Mouse (Mus musculus): ENCODE results near the gene Rxylt1. TPM values are rescaled to one million over a fixed set of nuclear protein-coding genes. Genes with fewer than 3 reads are reported as not detected.

Gene Rxylt1
- polyA plus RNA-seq (2017; shearing (Covaris generic)) = 10 to 100 TPM; 11.9 to 19.1 (median 12.2) TPM

DNA sequence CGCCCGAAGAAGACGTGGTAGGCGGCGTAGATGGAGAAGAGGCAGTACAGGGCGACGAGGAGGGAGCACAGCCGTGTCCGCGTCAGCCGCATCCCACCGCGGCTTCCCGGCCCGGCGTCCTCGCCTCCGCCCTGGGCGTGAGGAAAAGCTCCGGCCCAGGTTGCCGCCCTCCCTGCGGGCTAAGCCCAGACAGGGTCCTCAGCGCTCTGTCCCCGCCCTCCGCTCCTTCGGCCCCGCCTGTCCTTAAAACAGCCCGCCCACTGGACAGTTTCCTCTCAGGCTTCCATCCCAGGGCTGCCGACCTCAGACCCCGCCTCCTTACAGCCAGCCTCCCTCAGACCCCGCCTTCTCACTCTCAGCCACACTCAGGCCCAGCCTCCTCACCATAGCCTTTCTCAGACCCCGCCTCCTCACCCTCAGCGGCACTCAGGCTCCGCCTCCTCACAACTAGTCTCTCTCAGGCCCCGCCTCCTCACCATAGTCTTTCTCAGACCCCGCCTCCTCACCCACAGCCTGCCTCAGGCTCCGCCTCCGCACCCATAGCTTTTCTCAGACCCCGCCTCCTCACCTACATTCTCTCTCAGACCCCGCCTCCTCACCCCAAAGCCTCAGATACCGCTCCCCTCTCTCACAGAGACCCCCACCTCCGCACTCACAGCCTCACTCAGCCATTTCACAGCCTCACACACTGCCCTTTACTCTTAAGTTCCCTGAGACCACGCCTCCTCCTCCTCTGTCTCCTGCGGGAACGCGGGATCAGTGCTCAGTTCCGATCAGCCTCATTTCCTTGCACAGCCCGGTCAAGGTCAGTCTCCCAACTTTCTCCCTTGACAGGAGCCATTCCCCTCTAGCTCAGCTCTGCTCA lies at the start of gene Rxylt1:
Rxylt1 (minus strand) TSS at position 392 of the 865 bp plus-strand sequence.
- ATAC-seq = peak; percentile 92

DNA sequence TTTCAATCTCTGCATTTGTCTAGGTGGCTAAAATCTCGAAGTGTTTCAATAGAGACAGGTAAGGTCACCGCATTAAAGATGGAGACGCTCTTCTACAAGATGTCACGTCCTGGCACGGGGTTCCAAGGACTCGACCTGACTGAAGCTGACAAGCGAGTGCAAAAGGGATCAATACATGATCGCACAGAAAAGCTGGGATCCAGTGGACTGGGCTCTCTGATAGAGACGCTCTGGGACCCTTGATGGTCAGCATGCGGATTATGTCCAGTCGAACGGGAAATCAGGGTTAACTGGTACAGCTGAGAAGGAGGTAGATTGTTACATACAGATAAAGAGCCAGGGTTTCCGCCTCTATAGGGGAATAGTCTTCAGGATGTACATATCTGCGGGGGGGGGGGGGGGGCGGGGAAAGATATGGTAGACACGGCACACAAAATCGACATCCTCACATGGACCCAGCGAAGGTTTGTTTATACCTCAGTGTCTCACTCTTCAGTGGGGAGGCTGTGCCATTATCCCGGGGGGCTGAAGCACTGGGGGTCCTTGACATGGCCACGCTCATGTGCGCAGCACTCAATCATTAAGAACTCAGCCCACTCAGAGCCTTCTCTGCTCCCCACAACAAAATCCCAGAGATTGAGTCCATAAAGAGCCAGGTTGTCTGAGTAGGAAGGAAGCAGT lies 24.3 kb upstream of the Rxylt1 start:
- no peak for ATAC-seq

DNA sequence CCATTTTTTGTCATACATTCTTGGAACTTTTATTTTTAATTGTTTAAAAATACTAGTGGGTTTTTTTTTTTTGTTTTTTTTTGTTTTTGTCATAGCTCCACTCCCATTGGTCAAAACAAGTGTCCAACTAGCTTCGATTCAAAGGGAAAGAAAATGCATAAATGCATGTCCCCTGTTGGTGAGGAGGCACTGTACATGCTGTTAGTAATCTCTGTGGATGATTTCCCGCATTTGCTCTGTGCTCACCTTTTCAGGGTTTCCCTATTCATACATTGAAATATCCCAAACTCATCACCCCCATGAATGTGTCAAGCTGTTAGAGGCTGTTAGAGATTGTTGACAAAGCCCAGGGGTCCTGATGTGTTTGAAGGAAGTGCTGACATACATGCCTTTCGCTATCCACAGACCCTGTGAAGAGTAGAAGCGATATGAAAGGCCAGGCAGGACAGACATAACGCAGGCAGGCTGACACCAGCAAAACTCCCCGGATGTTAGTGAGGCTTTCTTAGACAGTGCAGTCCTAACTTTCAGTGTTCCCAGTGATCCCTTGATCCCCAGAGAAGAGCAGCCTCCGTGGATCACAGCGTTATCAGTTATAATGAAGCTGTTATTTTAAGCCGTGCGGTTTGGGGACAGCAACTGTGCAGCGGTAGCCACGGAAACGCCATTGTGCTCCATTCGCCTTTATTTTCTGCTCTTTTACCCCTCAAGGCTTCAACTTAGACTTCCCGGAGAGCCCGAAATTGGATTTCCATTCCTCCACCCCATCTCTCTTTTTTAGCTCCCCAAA lies 23.5 kb upstream of the Rxylt1 start:
- no peak for ATAC-seq

DNA sequence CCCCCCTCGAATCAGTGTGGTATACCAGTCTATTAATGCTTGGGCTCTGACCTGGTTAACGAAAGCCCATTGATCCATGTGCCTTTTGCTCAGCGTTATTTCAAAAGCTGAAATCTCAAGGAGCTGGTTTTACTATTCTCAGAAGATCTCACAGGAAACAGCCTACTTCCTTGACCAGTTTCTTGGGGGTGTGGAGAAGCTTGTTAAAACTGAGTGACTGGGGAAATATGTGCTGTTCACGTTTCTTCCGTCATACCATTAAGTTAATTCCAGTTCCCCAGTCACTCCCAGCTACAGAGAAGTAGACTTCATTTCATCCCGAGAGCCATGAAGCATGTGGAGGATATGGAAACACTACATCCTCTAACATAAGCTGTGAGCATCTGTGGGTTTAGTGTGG lies 22.3 kb upstream of the Rxylt1 start:
- no peak for ATAC-seq

DNA sequence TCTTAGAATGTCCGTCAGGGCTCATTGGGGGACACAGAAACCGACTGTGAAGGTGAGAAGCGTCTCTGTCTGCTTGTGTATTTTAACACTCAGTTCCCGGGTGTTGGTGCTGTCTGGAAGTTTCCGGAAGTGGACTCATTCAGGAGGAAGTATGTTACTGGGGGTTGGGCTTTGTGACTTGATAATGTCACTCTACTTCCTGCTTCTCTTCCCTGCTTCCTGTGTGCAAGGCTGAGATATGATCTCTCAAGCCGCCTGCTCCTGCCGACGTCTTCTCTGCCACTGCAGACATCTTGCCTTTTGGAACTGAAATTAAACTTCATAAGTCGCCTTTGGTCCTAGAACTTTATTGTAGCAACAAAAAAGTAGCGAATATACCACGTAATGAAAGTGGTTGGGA lies 19.5 kb upstream of the Rxylt1 start:
- no peak for ATAC-seq

DNA sequence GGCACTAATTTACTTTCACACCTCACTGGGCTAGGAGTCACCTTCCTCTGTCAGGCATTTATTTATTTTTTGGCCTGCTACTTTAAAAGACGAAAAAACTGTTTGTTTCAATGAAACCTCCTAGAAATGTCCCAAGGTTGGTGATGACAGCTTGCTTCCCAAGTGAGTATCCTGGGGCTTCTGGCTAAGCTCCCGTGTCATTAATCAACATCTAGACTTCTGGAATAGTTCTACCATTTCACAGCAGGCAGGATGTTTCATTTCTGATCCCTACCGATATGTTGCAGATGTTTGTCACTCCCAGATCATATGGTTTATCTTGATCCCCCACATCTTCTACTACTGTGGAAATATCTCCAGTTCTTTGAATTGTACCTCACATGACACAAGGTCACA lies 9.5 kb upstream of the Rxylt1 start:
- no peak for ATAC-seq

DNA sequence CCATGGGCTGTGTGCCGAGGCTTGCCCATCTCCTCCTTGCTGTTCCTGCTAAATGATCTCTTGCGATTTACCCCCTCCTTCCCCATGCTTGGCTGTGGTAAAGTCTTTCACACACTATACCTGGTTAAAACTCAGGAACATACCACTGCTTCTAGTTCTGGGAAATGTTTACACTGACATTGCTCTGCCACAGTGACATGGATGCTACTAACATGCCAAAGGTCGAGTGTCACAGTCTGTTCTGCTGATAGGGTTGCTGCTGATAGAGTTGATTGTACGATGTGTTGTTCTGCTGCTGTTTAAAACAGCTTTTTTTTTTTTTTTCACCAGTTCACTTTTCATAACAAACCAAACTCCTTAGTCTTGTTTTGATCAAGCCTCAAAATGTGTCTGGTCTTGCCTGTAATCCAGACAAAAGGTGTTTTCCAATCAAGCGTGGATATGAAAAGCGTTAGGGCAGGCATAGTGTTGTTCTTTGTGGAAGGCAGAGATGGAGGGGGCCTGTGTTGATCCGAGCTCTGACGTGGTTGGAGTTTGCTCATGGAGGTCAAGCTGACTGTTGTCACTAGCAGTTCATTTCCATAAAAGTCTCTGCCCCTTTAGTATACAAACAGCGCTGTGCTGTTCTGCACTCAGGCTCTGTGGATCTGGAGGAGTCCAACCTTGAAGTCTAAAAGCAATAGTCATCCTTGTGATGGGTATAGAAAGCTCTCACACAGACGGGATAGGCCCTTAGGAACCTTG lies 8.9 kb upstream of the Rxylt1 start:
- ATAC-seq = no peak

DNA sequence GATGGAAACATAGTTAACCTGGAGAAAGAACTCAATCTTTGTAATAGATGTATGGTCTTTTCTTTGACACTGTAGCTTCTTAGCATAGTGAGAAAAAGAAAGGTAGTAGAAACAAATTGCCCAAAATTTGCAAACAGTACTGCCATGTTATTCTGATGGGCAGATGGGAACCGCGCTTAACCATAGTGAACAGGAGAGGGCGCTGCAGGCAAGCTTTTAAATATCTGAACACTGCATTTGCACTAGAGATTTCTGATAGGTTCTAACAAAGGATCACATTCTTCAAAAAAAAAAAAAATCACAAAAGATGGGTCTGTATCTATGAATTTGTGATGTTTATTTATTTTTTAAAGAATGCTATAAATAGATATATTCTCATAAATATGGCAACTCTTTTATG lies 8.2 kb upstream of the Rxylt1 start:
- peak; percentile 84 for ATAC-seq

DNA sequence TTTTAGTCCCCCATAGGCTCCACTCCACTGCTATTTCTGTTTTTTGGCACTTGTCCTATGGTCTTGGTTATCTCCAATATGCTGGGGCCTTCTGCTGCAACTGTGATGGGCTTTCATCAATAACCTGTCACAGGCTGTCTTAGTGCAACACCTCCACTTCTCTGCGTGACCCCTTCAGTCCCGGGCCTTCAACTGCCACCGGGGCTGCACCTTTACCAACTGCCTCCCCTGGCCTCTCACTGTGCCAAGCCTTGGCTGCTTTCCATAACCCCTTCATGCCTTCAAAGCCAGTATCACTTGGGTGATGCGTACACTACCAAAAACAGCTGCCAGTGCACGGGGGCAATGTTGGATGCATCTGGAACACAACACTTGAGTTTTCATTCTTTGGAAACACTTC lies 5.5 kb upstream of the Rxylt1 start:
- ATAC-seq = no peak

DNA sequence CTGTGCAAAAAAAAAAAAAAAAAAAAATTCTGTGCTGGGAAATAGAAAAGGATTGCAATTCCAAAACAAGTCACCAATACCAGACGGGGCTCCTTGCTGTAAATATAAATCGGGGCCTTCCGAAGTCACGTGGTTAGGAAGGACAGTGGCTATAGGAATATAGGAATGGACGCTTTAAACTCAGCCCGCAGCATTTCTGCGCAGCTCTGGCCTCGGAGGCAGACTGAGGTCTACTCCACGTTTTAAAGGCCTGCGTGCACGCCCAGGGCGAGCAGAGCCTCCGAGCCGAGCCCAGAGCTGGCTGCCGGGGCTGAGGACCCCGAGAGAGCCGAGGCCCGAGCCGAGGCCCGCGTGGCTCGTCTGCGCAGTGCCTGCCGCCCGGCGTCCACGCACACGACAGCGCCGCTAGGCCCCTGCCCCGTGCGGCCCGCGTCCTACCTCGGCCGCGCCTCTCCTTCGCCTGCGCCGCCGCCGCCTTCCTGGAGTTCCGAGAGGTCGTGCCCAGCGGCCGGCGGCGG lies 650 bp downstream of the Rxylt1 start:
- peak; percentile 32 for ATAC-seq

DNA sequence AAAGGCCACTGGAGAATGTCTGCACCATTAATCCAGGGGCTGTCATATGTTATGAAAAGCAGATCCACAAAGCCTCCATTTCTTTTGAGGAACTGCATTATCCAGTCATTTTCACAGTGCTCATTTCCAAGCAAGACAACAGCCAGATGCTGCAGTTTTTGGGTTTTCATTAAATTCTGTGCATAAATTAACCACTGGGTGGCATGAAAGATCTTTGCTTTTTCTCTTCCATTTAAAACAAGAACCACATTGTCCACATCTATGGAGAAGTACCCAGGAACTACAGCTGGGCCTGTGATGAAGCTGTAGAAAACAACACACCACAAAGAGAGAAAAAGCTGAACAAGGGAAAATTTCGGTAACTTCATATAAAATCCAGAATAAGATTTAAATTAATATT lies 6.7 kb downstream of the Rxylt1 start:
- ATAC-seq = no peak

DNA sequence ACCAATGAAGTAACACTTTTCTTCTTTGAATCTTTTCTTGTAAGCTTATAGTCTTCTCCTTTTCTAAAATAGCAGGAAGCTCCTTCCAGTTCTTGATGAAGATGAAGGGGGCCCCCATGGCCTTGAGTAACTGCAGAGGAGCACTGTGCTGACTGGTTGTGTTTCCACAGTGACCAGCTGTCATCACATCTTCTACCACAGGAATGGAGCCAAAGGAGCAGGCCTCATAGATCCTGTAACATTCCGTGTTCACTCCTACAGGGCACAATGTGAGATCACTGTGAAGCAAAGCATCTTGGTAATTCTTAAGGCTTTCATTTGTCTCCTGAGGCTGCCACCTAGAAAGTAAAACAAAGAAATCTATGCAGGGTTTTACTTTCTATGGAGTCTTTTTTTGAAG lies 15.8 kb downstream of the Rxylt1 start:
- ATAC-seq = no peak

DNA sequence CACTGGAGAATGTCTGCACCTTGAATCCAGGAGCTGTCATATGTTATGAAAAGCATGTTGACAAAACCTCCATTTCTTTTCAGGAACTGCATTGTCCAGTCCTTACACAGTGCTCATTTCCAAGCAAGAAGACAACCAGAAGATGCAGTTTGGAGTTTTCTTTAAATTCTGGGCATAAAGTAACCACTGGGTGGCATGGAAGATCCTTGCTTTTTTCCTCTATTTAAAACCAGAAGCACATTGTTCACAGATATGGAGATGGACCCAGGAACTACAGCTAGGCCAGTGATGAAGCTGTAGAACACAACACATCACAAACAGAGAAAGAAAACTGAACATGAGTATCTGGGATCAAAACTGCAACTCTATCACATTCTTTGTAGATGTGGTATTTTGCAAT lies 28.0 kb downstream of the Rxylt1 start:
- ATAC-seq = no peak

DNA sequence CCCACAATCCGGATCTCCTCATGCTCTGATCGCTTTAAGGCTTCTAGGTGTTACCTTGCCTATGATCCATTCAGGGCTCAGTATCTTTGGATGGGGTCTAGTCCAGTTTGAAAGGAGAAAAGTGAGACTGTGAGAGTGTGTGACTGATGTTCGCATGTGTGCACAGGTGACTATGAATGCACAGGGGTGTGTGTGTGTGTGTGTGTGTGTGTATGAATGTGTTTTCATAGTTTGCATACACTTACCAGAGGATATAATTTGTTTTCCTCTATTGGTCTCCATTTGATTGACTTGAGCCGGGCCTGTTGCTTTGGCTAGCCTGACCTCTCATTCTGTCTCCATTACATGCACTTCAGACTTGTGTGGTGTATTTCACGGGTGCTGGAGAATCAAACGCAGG lies 41.3 kb downstream of the Rxylt1 start:
- ATAC-seq = no peak

DNA sequence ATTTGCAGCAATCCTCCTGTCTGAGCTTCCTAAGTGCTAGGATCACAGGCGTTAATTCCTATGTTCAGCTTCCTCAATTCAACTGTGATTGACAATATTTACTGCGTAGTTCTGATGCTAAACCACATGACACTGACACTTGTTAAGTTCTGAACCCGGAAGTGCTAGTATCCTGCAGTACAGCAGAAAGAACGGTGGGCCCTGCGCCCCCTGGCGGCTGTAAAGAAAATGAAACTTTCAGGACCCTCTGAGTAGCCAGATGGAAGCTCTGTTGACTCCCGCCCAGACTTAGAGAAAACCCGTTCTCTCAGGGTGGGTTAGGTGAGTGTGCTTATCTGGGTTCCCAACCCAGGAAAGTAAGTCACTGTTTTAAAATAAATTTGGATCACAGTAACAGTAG lies 42.6 kb downstream of the Rxylt1 start:
- ATAC-seq = peak; percentile 76

DNA sequence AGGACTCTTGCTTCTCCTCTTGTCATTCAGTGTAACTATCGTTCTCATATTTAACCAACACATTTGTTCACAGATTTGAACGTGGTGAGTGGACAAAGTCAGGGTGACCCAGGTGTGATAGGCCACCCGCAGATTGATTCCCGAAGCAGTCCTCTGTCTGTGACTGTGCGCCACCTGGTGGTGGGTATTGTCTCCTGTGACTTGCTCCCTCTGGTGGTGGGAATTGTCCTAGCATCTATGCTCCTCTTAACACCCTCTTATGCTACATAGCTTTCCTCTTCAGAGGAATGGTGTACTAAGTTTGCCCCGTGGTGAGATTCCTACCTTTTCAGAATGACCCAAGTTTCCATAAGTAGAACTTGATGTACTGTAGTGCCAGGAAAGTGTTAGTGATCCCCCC lies 45.3 kb downstream of the Rxylt1 start:
- ATAC-seq = peak; percentile 70

DNA sequence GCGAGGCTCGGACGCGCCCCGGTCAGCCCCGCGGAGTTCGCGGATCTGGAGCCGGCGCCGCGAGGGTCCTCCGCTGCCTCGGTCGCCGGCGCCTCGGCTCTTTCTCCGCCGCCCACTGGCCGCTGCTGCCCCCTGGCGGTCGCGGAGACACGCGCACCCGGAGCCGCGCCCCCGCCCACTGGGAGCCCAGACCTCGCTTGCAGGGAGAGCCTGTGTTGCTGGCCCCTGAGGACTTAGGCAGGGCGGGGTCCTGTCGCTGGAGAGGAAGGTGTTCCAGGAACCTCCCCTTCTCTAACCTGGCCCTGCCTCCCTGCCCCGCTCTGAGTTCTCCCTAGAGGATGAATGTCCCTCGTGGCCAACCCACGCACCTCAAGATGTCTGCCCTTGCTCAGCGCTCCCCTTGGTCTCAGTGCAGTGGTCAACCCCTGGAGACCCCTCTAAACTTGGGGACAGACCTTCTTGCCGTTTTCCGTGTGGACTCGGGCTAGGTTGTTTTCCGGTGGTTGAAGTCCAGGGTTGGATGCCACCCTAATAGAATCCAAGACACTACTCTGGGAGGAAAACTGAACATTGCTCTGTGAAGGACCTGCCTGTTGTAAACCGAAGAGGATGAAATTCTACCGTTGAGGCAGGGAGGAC lies 49.3 kb downstream of the Rxylt1 start:
- ATAC-seq = peak; percentile 50

DNA sequence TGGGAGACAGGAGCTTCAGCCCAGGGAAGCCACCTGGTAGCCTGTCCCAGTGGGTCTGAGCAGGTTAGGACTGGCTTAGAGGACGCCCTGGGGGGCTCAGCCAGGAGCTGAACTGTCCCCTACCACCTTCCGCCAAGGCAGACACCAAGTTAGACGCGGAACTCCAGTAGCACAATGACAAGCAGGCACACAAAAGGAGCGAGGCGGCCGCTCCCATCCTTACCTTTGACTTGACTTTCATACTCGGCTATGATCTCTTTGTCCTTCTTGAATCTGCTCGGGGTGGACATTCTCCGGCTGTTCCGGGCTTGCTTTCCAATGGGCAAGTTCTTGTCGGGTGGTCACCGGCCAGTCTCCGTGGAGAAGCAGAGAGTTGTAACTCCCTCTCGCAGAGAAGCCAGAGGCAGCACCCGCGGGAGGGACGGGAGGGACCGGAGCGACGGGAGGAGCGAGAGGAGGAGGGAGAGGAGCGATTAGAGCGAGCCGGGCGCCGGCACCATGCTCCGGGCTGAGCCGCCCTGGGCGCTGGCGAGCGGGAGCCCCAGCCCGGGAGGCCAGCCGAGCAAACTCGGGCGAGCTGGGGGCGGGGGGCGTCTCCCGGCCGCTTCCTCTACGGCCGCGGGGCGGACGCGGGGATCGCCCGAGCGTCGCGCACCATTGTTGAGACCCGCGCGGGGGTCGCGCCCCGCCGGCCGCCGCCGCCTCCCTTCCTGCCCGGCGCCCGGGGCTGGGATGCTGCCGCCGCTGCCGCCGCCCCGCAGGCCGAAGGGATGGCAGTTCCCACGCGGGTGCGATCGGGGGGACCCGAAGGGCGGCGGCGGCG lies 50.1 kb downstream of the Rxylt1 start, which contains the start of gene Srgap1:
Srgap1 (minus strand) TSS at position 412 of the 823 bp plus-strand sequence.
- peak; percentile 23 for ATAC-seq

DNA sequence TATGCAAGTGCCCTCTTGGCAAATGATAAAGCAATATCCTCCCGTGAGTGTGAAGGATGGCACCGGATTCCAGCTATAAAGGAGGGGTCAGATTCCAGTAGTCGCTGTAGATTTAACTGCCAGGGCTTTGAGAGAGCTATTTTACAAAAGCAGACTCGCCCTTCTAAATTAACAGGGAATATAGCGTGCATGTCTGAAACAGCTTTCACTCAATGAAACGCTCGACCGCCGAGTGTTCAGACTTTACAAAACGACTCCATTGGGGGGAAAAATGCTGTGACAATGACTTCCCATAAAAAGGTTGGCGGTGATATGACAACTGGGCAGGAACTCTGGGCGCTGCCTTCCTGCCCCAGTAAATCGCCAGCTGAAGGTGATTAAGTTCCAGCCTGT lies 50.7 kb downstream of the Rxylt1 start:
- ATAC-seq = no peak

DNA sequence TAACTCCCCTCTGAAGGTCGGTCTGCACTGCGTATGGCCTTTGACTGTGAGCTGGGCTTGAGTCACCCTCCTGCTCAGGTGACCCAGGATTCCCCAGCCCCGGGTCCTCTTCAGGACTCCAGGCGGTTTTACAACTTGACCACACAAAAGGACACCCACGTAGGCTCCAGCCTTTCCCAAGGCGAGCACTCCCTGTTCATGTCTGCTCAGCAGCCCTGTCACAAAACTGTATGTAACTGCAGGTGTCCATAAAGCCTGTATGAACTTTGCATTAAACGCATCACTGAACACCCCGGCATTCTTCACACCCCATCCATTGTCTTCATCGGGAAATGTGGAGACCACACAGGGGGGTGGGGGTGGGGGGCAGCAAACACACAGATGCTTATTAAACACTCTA lies 51.2 kb downstream of the Rxylt1 start:
- no peak for ATAC-seq

DNA sequence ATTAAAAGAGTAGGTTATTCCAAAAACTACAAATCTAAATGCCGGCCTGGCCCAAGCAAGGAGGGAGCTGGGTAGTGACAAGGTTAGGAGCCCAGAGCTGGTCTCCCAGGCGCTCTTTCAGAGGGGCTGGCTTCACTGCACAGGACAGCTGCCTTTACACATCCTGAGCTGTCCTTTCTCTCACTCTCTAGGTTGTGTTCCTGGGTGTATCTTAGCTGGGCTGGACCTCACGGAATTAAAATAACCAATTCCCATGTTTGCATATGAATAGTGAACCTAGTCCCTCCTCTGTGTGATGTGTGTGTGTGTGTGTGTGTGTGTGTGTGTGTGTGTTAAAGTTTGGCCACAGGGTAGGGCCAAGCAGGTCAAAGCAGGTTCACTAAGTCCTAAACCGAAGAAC lies 52.2 kb downstream of the Rxylt1 start:
- no peak for ATAC-seq
